Mouse (Mus musculus) MEL (cell line): ENCODE measurements around the gene Slc25a20. TPM values are rescaled to one million over a fixed set of nuclear protein-coding genes. Genes with fewer than 3 reads are reported as not detected.

Experiments used
- DNase-seq: peaks from one replicate; pipeline ENCODE4 v3.0.0; 2011; ENCODE audit warnings: low read depth, low spot score
- H3K27ac ChIP-seq: 2 replicates; pipeline ENCODE4 v1.5.1; 2012; ENCODE audit warnings: low read depth, mild to moderate bottlenecking, control low read depth, low read length, moderate library complexity; ENCODE audit not compliant: control insufficient read depth
- H3K27me3 ChIP-seq, 2 experiments: fragments of 150-350 bp in 1 of 2; sonication (generic) in 1 of 2; 2 replicates each; pipeline ENCODE4 v1.6.1; 2012; ENCODE audit warnings: low read length in 2 of 2, mild to moderate bottlenecking in 2 of 2, improper control_type of control experiment in 1 of 2, moderate library complexity in 1 of 2; ENCODE audit not compliant: insufficient read depth in 2 of 2, control insufficient read depth in 1 of 2
- H3K36me3 ChIP-seq, 2 experiments: 2 replicates each; pipeline ENCODE4 v1.6.1; 2012 to 2014; ENCODE audit warnings: low read length in 2 of 2, improper control_type of control experiment in 1 of 2, inconsistent platforms in 1 of 2, mild to moderate bottlenecking in 1 of 2; ENCODE audit not compliant: insufficient read depth in 2 of 2, control insufficient read depth in 1 of 2
- H3K4me1 ChIP-seq, 2 experiments: fragments of 150-350 bp in 1 of 2; sonication (generic) in 1 of 2; 2 replicates each; pipeline ENCODE4 v1.6.1; 2012; ENCODE audit warnings: low read length in 2 of 2, improper control_type of control experiment in 1 of 2, mild to moderate bottlenecking in 1 of 2; ENCODE audit not compliant: insufficient read depth in 2 of 2, control insufficient read depth in 1 of 2
- H3K4me3 ChIP-seq, 2 experiments: fragments of 150-350 bp in 1 of 2; sonication (generic) in 1 of 2; 2 replicates each; pipeline ENCODE4 v1.5.1; 2012; ENCODE audit warnings: low read depth in 2 of 2, low read length in 2 of 2, mild to moderate bottlenecking in 2 of 2, moderate library complexity in 2 of 2, control low read depth in 1 of 2, improper control_type of control experiment in 1 of 2; ENCODE audit not compliant: control insufficient read depth in 1 of 2, insufficient read depth in 1 of 2
- H3K79me2 ChIP-seq: 2 replicates; pipeline ENCODE4 v1.6.1; 2012; ENCODE audit warnings: mild to moderate bottlenecking, low read length, moderate library complexity; ENCODE audit not compliant: control insufficient read depth, poor library complexity, insufficient read depth
- H3K9ac ChIP-seq: 2 replicates; pipeline ENCODE4 v1.6.1; 2012; ENCODE audit warnings: low read depth, mild to moderate bottlenecking, control low read depth, low read length, moderate library complexity; ENCODE audit not compliant: control insufficient read depth, poor library complexity, severe bottlenecking
- H3K9me3 ChIP-seq: fragments of 150-350 bp; sonication (generic); replicated peaks from 2 replicates; pipeline ENCODE4 v1.6.1; 2012; ENCODE audit warnings: mild to moderate bottlenecking, low read length, improper control_type of control experiment, moderate library complexity; ENCODE audit not compliant: insufficient read depth
- BHLHE40 ChIP-seq: IDR thresholded peaks from 2 replicates; pipeline ENCODE4 v1.6.1; 2012; ENCODE audit warnings: low read depth, mild to moderate bottlenecking, inconsistent platforms, low read length, improper control_type of control experiment, borderline replicate concordance
- CHD1 ChIP-seq: IDR thresholded peaks from 2 replicates; pipeline ENCODE4 v1.6.1; 2012; ENCODE audit warnings: low read depth, mild to moderate bottlenecking, inconsistent platforms, low read length, improper control_type of control experiment
- CHD2 ChIP-seq: IDR thresholded peaks from 2 replicates; pipeline ENCODE4 v1.6.1; 2011; ENCODE audit warnings: low read length, improper control_type of control experiment
- ELF1 ChIP-seq: IDR thresholded peaks from 2 replicates; pipeline ENCODE4 v1.6.1; 2014; ENCODE audit warnings: low read depth, mild to moderate bottlenecking, inconsistent platforms, low read length, improper control_type of control experiment, moderate library complexity
- EP300 ChIP-seq, 2 experiments: IDR thresholded peaks; 2 replicates each; pipeline ENCODE4 v1.6.1; 2011; ENCODE audit warnings: improper control_type of control experiment in 2 of 2, low read length in 2 of 2, low read depth in 1 of 2, mild to moderate bottlenecking in 1 of 2
- ETS1 ChIP-seq: IDR thresholded peaks from 2 replicates; pipeline ENCODE4 v1.6.1; 2012; ENCODE audit warnings: low read depth, mild to moderate bottlenecking, inconsistent platforms, low read length, improper control_type of control experiment, moderate library complexity
- GABPA ChIP-seq: IDR thresholded peaks from 2 replicates; pipeline ENCODE4 v1.6.1; 2012; ENCODE audit warnings: low read depth, mild to moderate bottlenecking, inconsistent platforms, low read length, improper control_type of control experiment, moderate library complexity
- GATA1 ChIP-seq: IDR thresholded peaks from 2 replicates; pipeline ENCODE4 v1.6.1; 2011; ENCODE audit warnings: low read depth, low read length, improper control_type of control experiment
- HCFC1 ChIP-seq: IDR thresholded peaks from 2 replicates; pipeline ENCODE4 v1.6.1; 2012; ENCODE audit warnings: low read depth, mild to moderate bottlenecking, inconsistent platforms, low read length, improper control_type of control experiment, moderate library complexity
- MAFK ChIP-seq: IDR thresholded peaks from 2 replicates; pipeline ENCODE4 v1.6.1; 2011; ENCODE audit warnings: low read depth, mild to moderate bottlenecking, low read length, improper control_type of control experiment, borderline replicate concordance
- MAX ChIP-seq: IDR thresholded peaks from 2 replicates; pipeline ENCODE4 v1.6.1; 2011; ENCODE audit warnings: low read length, improper control_type of control experiment
- MAZ ChIP-seq: IDR thresholded peaks from 2 replicates; pipeline ENCODE4 v1.6.1; 2012; ENCODE audit warnings: low read depth, mild to moderate bottlenecking, inconsistent platforms, low read length, improper control_type of control experiment
- MXI1 ChIP-seq: IDR thresholded peaks from 2 replicates; pipeline ENCODE4 v1.6.1; 2011; ENCODE audit warnings: mild to moderate bottlenecking, low read depth, low read length, improper control_type of control experiment
- MYB ChIP-seq: IDR thresholded peaks from 2 replicates; pipeline ENCODE4 v1.6.1; 2011; ENCODE audit warnings: mild to moderate bottlenecking, low read depth, low read length, improper control_type of control experiment
- MYC ChIP-seq: IDR thresholded peaks from 2 replicates; pipeline ENCODE4 v1.6.1; 2011; ENCODE audit warnings: low read depth, mild to moderate bottlenecking, low read length, improper control_type of control experiment, moderate library complexity
- NRF1 ChIP-seq: IDR thresholded peaks from 2 replicates; pipeline ENCODE4 v1.6.1; 2014; ENCODE audit warnings: low read depth, mild to moderate bottlenecking, inconsistent platforms, low read length, improper control_type of control experiment, moderate library complexity; ENCODE audit not compliant: poor library complexity, insufficient read depth, severe bottlenecking
- POLR2A ChIP-seq, 2 experiments: IDR thresholded peaks; 2 replicates each; pipeline ENCODE4 v1.6.1; 2011 to 2012; ENCODE audit warnings: low read length in 2 of 2, mild to moderate bottlenecking in 2 of 2, control low read depth in 1 of 2, improper control_type of control experiment in 1 of 2, low read depth in 1 of 2, moderate library complexity in 1 of 2; ENCODE audit not compliant: control insufficient read depth in 1 of 2, insufficient read depth in 1 of 2, poor library complexity in 1 of 2
- POLR2AphosphoS2 ChIP-seq: IDR thresholded peaks from 2 replicates; pipeline ENCODE4 v1.6.1; 2011; ENCODE audit warnings: low read length, improper control_type of control experiment
- RAD21 ChIP-seq: IDR thresholded peaks from 2 replicates; pipeline ENCODE4 v1.6.1; 2011; ENCODE audit warnings: mild to moderate bottlenecking, low read depth, low read length, improper control_type of control experiment
- RCOR1 ChIP-seq: IDR thresholded peaks from 2 replicates; pipeline ENCODE4 v1.6.1; 2012; ENCODE audit warnings: low read depth, mild to moderate bottlenecking, inconsistent platforms, low read length, improper control_type of control experiment
- SIN3A ChIP-seq: IDR thresholded peaks from 2 replicates; pipeline ENCODE4 v1.6.1; 2012; ENCODE audit warnings: low read length, improper control_type of control experiment, inconsistent platforms
- SMC3 ChIP-seq: IDR thresholded peaks from 2 replicates; pipeline ENCODE4 v1.6.1; 2011; ENCODE audit warnings: low read depth, low read length, improper control_type of control experiment
- TAL1 ChIP-seq: IDR thresholded peaks from 2 replicates; pipeline ENCODE4 v1.6.1; 2012; ENCODE audit warnings: mild to moderate bottlenecking, inconsistent platforms, low read length, moderate library complexity, mixed read lengths
- TBP ChIP-seq: IDR thresholded peaks from 2 replicates; pipeline ENCODE4 v1.8.0; 2011; ENCODE audit warnings: low read depth, low read length, improper control_type of control experiment
- USF1 ChIP-seq: IDR thresholded peaks from 2 replicates; pipeline ENCODE4 v1.6.1; 2014; ENCODE audit warnings: low read depth, mild to moderate bottlenecking, inconsistent platforms, low read length, improper control_type of control experiment, moderate library complexity
- USF2 ChIP-seq, 2 experiments: IDR thresholded peaks; 2 replicates each; pipeline ENCODE4 v1.6.1; 2011 to 2012; ENCODE audit warnings: improper control_type of control experiment in 2 of 2, low read length in 2 of 2, borderline replicate concordance in 1 of 2, inconsistent platforms in 1 of 2, low read depth in 1 of 2, mild to moderate bottlenecking in 1 of 2; ENCODE audit not compliant: insufficient read depth in 1 of 2
- ZC3H11A ChIP-seq: IDR thresholded peaks from 2 replicates; pipeline ENCODE4 v1.6.1; 2012; ENCODE audit warnings: low read depth, mild to moderate bottlenecking, inconsistent platforms, low read length, improper control_type of control experiment
- ZKSCAN1 ChIP-seq: IDR thresholded peaks from 2 replicates; pipeline ENCODE4 v1.6.1; 2012; ENCODE audit warnings: low read depth, mild to moderate bottlenecking, inconsistent platforms, low read length, improper control_type of control experiment, moderate library complexity
- ZNF384 ChIP-seq: IDR thresholded peaks from 2 replicates; pipeline ENCODE4 v1.6.1; 2012; ENCODE audit warnings: low read depth, mild to moderate bottlenecking, inconsistent platforms, low read length, improper control_type of control experiment
- polyA plus RNA-seq, 2 experiments: library from polyadenylated mRNA; stranded (reverse) in 1 of 2; unstranded in 1 of 2; fragments of >175 nt in 1 of 2; fragments of >200 nt in 1 of 2; gene quantifications; 2 replicates each; pipeline versions ENCODE4 v1.2.1 to v1.2.4; 2012; ENCODE audit warnings: low replicate concordance in 2 of 2, low read depth in 1 of 2; ENCODE audit not compliant: insufficient read length in 2 of 2, insufficient read depth in 1 of 2, missing spikeins in 1 of 2
- total RNA-seq: library from RNA; depleted of rRNA; stranded (reverse); fragments of 300-350 nt; gene quantifications from 2 replicates; pipeline ENCODE4 v1.2.3, GENCODE M21; 2012

Slc25a20 gene
- total and polyA plus RNA-seq, 3 experiments = 19.3 to 24.1 TPM; not detected in 1

DNA sequence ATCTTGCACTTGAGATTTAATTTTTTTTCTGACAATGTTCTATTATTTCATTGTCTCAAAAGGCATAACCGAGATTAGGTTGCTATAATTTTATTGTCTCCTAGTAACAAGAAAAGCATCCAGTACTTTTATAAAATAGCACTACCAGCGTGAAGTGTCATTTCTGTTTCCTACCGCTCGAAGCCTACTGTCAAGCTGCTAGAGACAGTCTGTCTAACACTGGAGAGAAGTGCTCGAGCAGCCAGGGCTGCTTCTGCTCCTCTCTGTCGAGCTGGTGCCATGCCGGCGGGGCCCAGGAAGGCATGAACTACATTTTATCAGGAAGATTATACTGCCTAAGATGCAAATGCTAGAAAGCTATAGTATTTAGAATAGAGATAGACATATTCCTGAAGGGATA is 46.9 kb downstream of the Slc25a20 start:
- no peak overlapping the region for H3K4me3 ChIP-seq
- H3K79me2 ChIP-seq = peaks cover 34% of the 10 kb centered on the region
- TF ChIP-seq GABPA (no peak), HCFC1 (no peak), ZNF384 (no peak), EP300 (IDR thresholded peaks at IDR 0.05; ENCODE audit: low read depth in 1 of 2, low read length in 2 of 2) (no peak), ZC3H11A (no peak), ZKSCAN1 (no peak), MYC (no peak), MXI1 (no peak), BHLHE40 (no peak), CHD2 (no peak), ETS1 (no peak), RCOR1 (no peak), TAL1 (no peak), RAD21 (no peak), SIN3A (no peak), USF1 (no peak), MAZ (no peak), MAFK (no peak), POLR2AphosphoS2 (no peak)
- H3K27ac ChIP-seq = no peak overlapping the region
- H3K36me3 ChIP-seq = peaks cover 0 to under 1% of the 10 kb centered on the region in 2 experiments; a peak in 1 of 4 replicates
- H3K9ac ChIP-seq = no peak overlapping the region
- no peak for DNase-seq
- no peaks in the 10 kb centered on the region for H3K9me3 ChIP-seq
- H3K27me3 ChIP-seq = no peaks in the 10 kb centered on the region
- no peaks in the 10 kb centered on the region; a peak in 1 of 4 replicates for H3K4me1 ChIP-seq

DNA sequence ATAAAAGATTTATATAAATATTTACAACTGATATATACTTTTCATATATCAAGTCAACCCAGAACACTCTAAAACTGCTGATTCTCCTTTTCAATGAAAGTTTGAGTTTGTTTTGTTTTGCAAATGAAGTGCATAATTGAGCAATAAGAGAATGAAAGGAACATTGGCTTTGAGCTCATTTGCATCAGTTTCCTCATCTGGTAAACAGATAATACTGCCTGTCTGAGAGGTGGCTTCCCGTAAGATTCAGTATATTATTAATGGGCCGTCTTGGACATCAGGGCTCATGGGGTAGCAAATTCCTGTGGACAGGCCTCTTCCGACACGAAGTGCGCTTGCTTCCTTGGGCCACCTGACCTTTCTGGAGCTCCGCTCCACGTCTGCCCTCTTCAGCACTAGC is 48.9 kb downstream of the Slc25a20 start:
- no peak for TF ChIP-seq NRF1
- no peak for TF ChIP-seq USF2 (IDR thresholded peaks at IDR 0.05; ENCODE audit: borderline replicate concordance in 1 of 2, insufficient read depth in 1 of 2, low read depth in 1 of 2, low read length in 2 of 2)
- no peak for TF ChIP-seq GATA1
- TF ChIP-seq SIN3A = no peak
- no peak for TF ChIP-seq SMC3
- TF ChIP-seq MYB = no peak
- TF ChIP-seq HCFC1 = no peak
- TF ChIP-seq POLR2A (IDR thresholded peaks at IDR 0.05; ENCODE audit: control insufficient read depth in 1 of 2, insufficient read depth in 1 of 2, low read depth in 1 of 2, low read length in 2 of 2, poor library complexity in 1 of 2) = no peak
- TF ChIP-seq MAX = no peak
- no peak for TF ChIP-seq ELF1
- TF ChIP-seq ZNF384 = no peak
- no peak for TF ChIP-seq CHD1
- no peak for TF ChIP-seq TBP
- TF ChIP-seq EP300 (IDR thresholded peaks at IDR 0.05; ENCODE audit: low read depth in 1 of 2, low read length in 2 of 2) = no peak
- no peaks in the 10 kb centered on the region; a peak in 1 of 4 replicates for H3K4me1 ChIP-seq
- H3K9ac ChIP-seq = no peak overlapping the region
- H3K79me2 ChIP-seq = peaks cover 23% of the 10 kb centered on the region
- no peak overlapping the region for H3K4me3 ChIP-seq
- H3K9me3 ChIP-seq = no peaks in the 10 kb centered on the region
- no peak for DNase-seq
- no peak overlapping the region for H3K27ac ChIP-seq
- H3K36me3 ChIP-seq = peaks cover 0 to 7% of the 10 kb centered on the region in 2 experiments; a peak in 2 of 4 replicates
- H3K27me3 ChIP-seq = no peaks in the 10 kb centered on the region
